Mouse (Mus musculus) cerebral cortex, adult 2 months (tissue): ENCODE data around the gene Ripk1.

Experiments used
- WGBS: fragments of 180-500 bp; shearing (Covaris S2); methylation state at CpG from one replicate; pipeline ENCODE4 v1.1.7; 2018; 5-methylcytosine and 5-hydroxymethylcytosine counted together

The Ripk1 gene

GRCm38 (mm10) chr13:34077492-34078271 is 75.5 kb downstream of the Ripk1 start, which contains the start of gene Tubb2a:
Gene Tubb2a (minus strand): TSS chr13:34078007.
- WGBS = under 1% methylated on average over 45 of the region's 45 CpGs

- WGBS = 38% methylated on average over 16 of the region's 16 CpGs
Observed at GRCm38 (mm10) chr13:34078500-34079280, 76.5 kb downstream of the Ripk1 start.

- WGBS = 78% methylated on average over 3 of the region's 3 CpGs
Observed at GRCm38 (mm10) chr13:34079801-34080200, 77.6 kb downstream of the Ripk1 start.

- WGBS = 87% methylated on average over 4 of the region's 4 CpGs
Observed at GRCm38 (mm10) chr13:34081926-34082325, 79.8 kb downstream of the Ripk1 start.

GRCm38 (mm10) chr13:34084026-34084750 is 82.0 kb downstream of the Ripk1 start:
- 50% methylated on average over 9 of the region's 9 CpGs for WGBS
